Mouse (Mus musculus) liver, postnatal 0 days (tissue): ENCODE results near the gene Cmc2. TPM values are rescaled to one million over a fixed set of nuclear protein-coding genes. Genes with fewer than 3 reads are reported as not detected.

ENCODE experiments used
- ATAC-seq: fragments of 200-750 bp; cut with Nextera tagmentation; 2 replicates; pipeline ENCODE4 v1.8.0; 2017; ENCODE audit warnings: mild to moderate bottlenecking, moderate library complexity
- DNase-seq: peaks from one replicate; pipeline ENCODE4 v3.0.0-alpha.2; 2016
- H3K27ac ChIP-seq: fragments of 300-500 bp; sonication (generic); 2 replicates; pipeline ENCODE4 v1.5.1; 2014; ENCODE audit warnings: antibody characterized with exemption, moderate library complexity, mild to moderate bottlenecking, low read depth
- H3K27me3 ChIP-seq: fragments of 300-500 bp; sonication (generic); 2 replicates; pipeline ENCODE4 v1.6.1; 2014; ENCODE audit warnings: low read length, control low read depth, mixed read lengths; ENCODE audit not compliant: insufficient read depth
- H3K36me3 ChIP-seq: fragments of 300-500 bp; sonication (generic); replicated peaks from 2 replicates; pipeline ENCODE4 v1.6.1; 2014; ENCODE audit warnings: mild to moderate bottlenecking, control low read depth, low read length, moderate library complexity, mixed read lengths; ENCODE audit not compliant: insufficient read depth
- H3K4me1 ChIP-seq: fragments of 300-500 bp; sonication (generic); 2 replicates; pipeline ENCODE4 v1.6.1; 2014; ENCODE audit warnings: antibody characterized with exemption, mild to moderate bottlenecking, control low read depth; ENCODE audit not compliant: insufficient read depth
- H3K4me2 ChIP-seq: fragments of 300-500 bp; sonication (generic); 2 replicates; pipeline ENCODE4 v1.6.1; 2014; ENCODE audit warnings: low read depth, mild to moderate bottlenecking, low read length, moderate library complexity, mixed read lengths
- H3K4me3 ChIP-seq: fragments of 300-500 bp; sonication (generic); 2 replicates; pipeline ENCODE4 v1.5.1; 2014; ENCODE audit warnings: low read depth, low read length
- H3K9ac ChIP-seq: fragments of 300-500 bp; sonication (generic); replicated peaks from 2 replicates; pipeline ENCODE4 v1.6.1; 2014; ENCODE audit warnings: mild to moderate bottlenecking, moderate library complexity
- H3K9me3 ChIP-seq: fragments of 300-500 bp; sonication (generic); 2 replicates; pipeline ENCODE4 v1.6.1; 2016; ENCODE audit warnings: mild to moderate bottlenecking, control low read depth, low read length, mixed read lengths
- CTCF ChIP-seq: sonication (generic); IDR thresholded peaks from 2 replicates; pipeline ENCODE4 v1.5.1; 2016; ENCODE audit warnings: antibody characterized with exemption, low read depth
- EP300 ChIP-seq: IDR thresholded peaks from 2 replicates; pipeline ENCODE4 v1.6.1; 2016; ENCODE audit warnings: antibody characterized with exemption, low read depth, mild to moderate bottlenecking
- WGBS: fragments of 180-500 bp; shearing (Covaris S2); extraction: QIAGEN DNeasy Blood & Tissue Kit; methylation state at CpG from one replicate; pipeline ENCODE4 v1.1.7; 2014; ENCODE audit not compliant: insufficient replicate concordance; 5-methylcytosine and 5-hydroxymethylcytosine counted together
- polyA plus RNA-seq: library from polyadenylated mRNA; unstranded; fragments of >200 nt; fragmentation: Nextera tagmentation; extraction: Ambion mirVana; gene quantifications from 2 replicates; pipeline ENCODE4 v1.2.1, GENCODE M21; 2015

Gene Cmc2
- polyA plus RNA-seq, 1 experiment from 2014 or later: 47.3 TPM

- 56% methylated on average over 13 of the region's 13 CpGs for WGBS
- peaks cover 18% of the 10 kb centered on the region for H3K27me3 ChIP-seq
- no peak overlapping the region for H3K27ac ChIP-seq
- DNase-seq: peak; percentile 73
- 0 out of 2 replicates have a peak, but pooled peaks cover 3% of the 10 kb centered on the region for H3K4me1 ChIP-seq
- no peaks in the 10 kb centered on the region for H3K9me3 ChIP-seq
- no peak overlapping the region for H3K9ac ChIP-seq
- no peak for ATAC-seq
- no peak overlapping the region for H3K4me2 ChIP-seq
- TF ChIP-seq CTCF: peak; percentile 83
- TF ChIP-seq EP300: no peak
- H3K36me3 ChIP-seq: no peaks in the 10 kb centered on the region
- H3K4me3 ChIP-seq: no peak overlapping the region
These were observed 54.9 kb downstream of the Cmc2 start for GRCm38 (mm10) chr8:116866118-116866903.

GRCm38 (mm10) chr8:116864514-116864913, 56.7 kb downstream of the Cmc2 start:
- TF ChIP-seq EP300 (no peak), CTCF (no peak)
- no peak overlapping the region for H3K4me2 ChIP-seq
- peaks cover 18% of the 10 kb centered on the region for H3K27me3 ChIP-seq
- no peak overlapping the region for H3K27ac ChIP-seq
- 82% methylated on average over 3 of the region's 3 CpGs for WGBS
- no peaks in the 10 kb centered on the region for H3K36me3 ChIP-seq
- 0 out of 2 replicates have a peak, but pooled peaks cover 3% of the 10 kb centered on the region for H3K4me1 ChIP-seq
- H3K4me3 ChIP-seq: no peak overlapping the region
- DNase-seq: no peak
- no peak for ATAC-seq
- no peak overlapping the region for H3K9ac ChIP-seq
- peaks cover under 1% of the 10 kb centered on the region; the same call in 1 of the 2 replicates for H3K9me3 ChIP-seq

GRCm38 (mm10) chr8:116864022-116864387, 57.2 kb downstream of the Cmc2 start:
- peaks cover 18% of the 10 kb centered on the region for H3K27me3 ChIP-seq
- no peak for DNase-seq
- peaks cover 3% of the 10 kb centered on the region; the same call in 1 of the 2 replicates for H3K9me3 ChIP-seq
- ATAC-seq: no peak
- H3K9ac ChIP-seq: no peak overlapping the region
- H3K4me2 ChIP-seq: no peak overlapping the region
- H3K4me3 ChIP-seq: no peak overlapping the region
- H3K36me3 ChIP-seq: no peaks in the 10 kb centered on the region
- WGBS: 44% methylated on average over 9 of the region's 9 CpGs
- 0 out of 2 replicates have a peak, but pooled peaks cover 3% of the 10 kb centered on the region for H3K4me1 ChIP-seq
- TF ChIP-seq CTCF (no peak), EP300 (no peak)
- H3K27ac ChIP-seq: no peak overlapping the region

GRCm38 (mm10) chr8:116863357-116864021, 57.8 kb downstream of the Cmc2 start:
- Histone ChIP-seq H3K36me3 (no peaks in the 10 kb centered on the region), H3K4me3 (peak overlapping the region; percentile 23; the same call in 1 of the 2 replicates), H3K4me1 (0 out of 2 replicates have a peak, but pooled peaks cover 3% of the 10 kb centered on the region), H3K9ac (no peak overlapping the region), H3K4me2 (peak overlapping the region; percentile 50), H3K27me3 (peaks cover 18% of the 10 kb centered on the region), H3K27ac (no peak overlapping the region), H3K9me3 (peaks cover 3% of the 10 kb centered on the region; the same call in 1 of the 2 replicates)
- no peak for ATAC-seq
- whole genome bisulfite sequencing: 3% methylated on average over 28 of the region's 30 CpGs
- peak; percentile 22 for DNase-seq
- TF ChIP-seq CTCF (no peak), EP300 (no peak)

GRCm38 (mm10) chr8:116862191-116862590, 59.1 kb downstream of the Cmc2 start:
- ATAC-seq: no peak
- DNase-seq: no peak
- Histone ChIP-seq H3K4me1 (0 out of 2 replicates have a peak, but pooled peaks cover 3% of the 10 kb centered on the region), H3K9ac (no peak overlapping the region), H3K27me3 (peaks cover 18% of the 10 kb centered on the region), H3K9me3 (peaks cover 3% of the 10 kb centered on the region; the same call in 1 of the 2 replicates), H3K4me3 (no peak overlapping the region), H3K4me2 (no peak overlapping the region), H3K36me3 (no peaks in the 10 kb centered on the region), H3K27ac (no peak overlapping the region)
- WGBS: 74% methylated on average over 4 of the region's 4 CpGs
- TF ChIP-seq CTCF: no peak
- TF ChIP-seq EP300: no peak

- Histone ChIP-seq H3K4me3 (no peak overlapping the region), H3K4me1 (no peaks in the 10 kb centered on the region), H3K27ac (no peak overlapping the region), H3K4me2 (no peak overlapping the region), H3K27me3 (no peaks in the 10 kb centered on the region), H3K9ac (no peak overlapping the region), H3K36me3 (no peaks in the 10 kb centered on the region), H3K9me3 (0 out of 2 replicates have a peak, but pooled peaks cover 2% of the 10 kb centered on the region)
- 85% methylated on average over 11 of the region's 11 CpGs for WGBS
- no peak for DNase-seq
- TF ChIP-seq CTCF (no peak), EP300 (no peak)
- no peak for ATAC-seq
These were observed 69.2 kb downstream of the Cmc2 start for GRCm38 (mm10) chr8:116852042-116852441.
